Mouse (Mus musculus) bone marrow, adult 2 months (tissue): ENCODE data around the gene Slc22a13.

Source experiments
- CTCF ChIP-seq: fragments of 200-500 bp; IDR thresholded peaks from 2 replicates; pipeline ENCODE4 v1.5.1; 2011; ENCODE audit warnings: low read length, control low read depth; ENCODE audit not compliant: control insufficient read depth, insufficient read depth
- POLR2A ChIP-seq: fragments of 200-500 bp; IDR thresholded peaks from 2 replicates; pipeline ENCODE4 v1.6.1; 2011; ENCODE audit warnings: low read depth, mild to moderate bottlenecking, control low read depth, low read length, borderline replicate concordance; ENCODE audit not compliant: control insufficient read depth

DNA sequence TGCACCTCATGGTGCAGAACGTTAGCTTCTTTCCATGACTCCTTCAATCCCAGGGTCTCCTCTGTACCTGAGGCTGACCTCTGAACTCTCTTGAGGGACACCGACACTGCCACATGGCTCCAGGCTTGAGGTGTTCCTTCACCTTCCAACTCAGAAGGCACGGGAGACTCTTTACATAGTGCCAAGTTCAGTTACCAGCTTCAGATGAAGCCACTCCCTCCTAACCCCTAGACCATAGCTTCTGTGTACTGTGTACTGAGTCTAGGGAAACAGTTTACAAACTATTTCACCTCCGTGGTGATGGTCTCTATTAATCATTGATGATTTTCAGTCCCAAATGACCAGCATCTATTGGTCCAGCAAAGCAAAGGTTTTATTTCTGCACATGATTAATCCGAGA, 7.2 kb downstream of the Slc22a13 start:
- no peak for TF ChIP-seq CTCF
- no peak for TF ChIP-seq POLR2A
